Mouse (Mus musculus) cerebellum, postnatal 14 days (tissue): ENCODE data around the gene Zhx3.

Experiments
- DNase-seq, 2 experiments: peaks; one replicate each; pipeline ENCODE4 v3.0.0; 2021; ENCODE audit warnings: mixed read lengths in 2 of 2

The Zhx3 gene

GRCm38 (mm10) chr2:160746637-160747036 is 126.2 kb downstream of the Zhx3 start:
- no peak for DNase-seq

GRCm38 (mm10) chr2:160745497-160745896 is 127.3 kb downstream of the Zhx3 start:
- DNase-seq: no peak

GRCm38 (mm10) chr2:160744823-160745210 is 128.0 kb downstream of the Zhx3 start:
- no peak for DNase-seq

GRCm38 (mm10) chr2:160744040-160744822 is 128.6 kb downstream of the Zhx3 start:
- DNase-seq: peak; percentile 80 to 89

GRCm38 (mm10) chr2:160742161-160742609 is 130.6 kb downstream of the Zhx3 start:
- DNase-seq: no peak

GRCm38 (mm10) chr2:160741580-160741979 is 131.2 kb downstream of the Zhx3 start:
- DNase-seq: no peak

- peak; percentile 34 to 42 for DNase-seq
Observed at GRCm38 (mm10) chr2:160740521-160741156, 132.2 kb downstream of the Zhx3 start.

- DNase-seq: no peak
Observed at GRCm38 (mm10) chr2:160739647-160740356, 133.0 kb downstream of the Zhx3 start.

- DNase-seq: no peak
Observed at GRCm38 (mm10) chr2:160738354-160738753, 134.4 kb downstream of the Zhx3 start.

- no peak for DNase-seq
Observed at GRCm38 (mm10) chr2:160736466-160736865, 136.3 kb downstream of the Zhx3 start.

- DNase-seq: no peak
Observed at GRCm38 (mm10) chr2:160735706-160736310, 137.0 kb downstream of the Zhx3 start.

GRCm38 (mm10) chr2:160734331-160734730 is 138.5 kb downstream of the Zhx3 start:
- no peak for DNase-seq

GRCm38 (mm10) chr2:160733131-160733531 is 139.7 kb downstream of the Zhx3 start:
- no peak for DNase-seq

GRCm38 (mm10) chr2:160732420-160732995 is 140.3 kb downstream of the Zhx3 start:
- DNase-seq: peak in 1 of 2 experiments; percentile 13

- DNase-seq: peak; percentile 74 to 81
Observed at GRCm38 (mm10) chr2:160731839-160732261, 140.9 kb downstream of the Zhx3 start.

- DNase-seq: peak; percentile 96 to 97
Observed at GRCm38 (mm10) chr2:160731117-160731838, 141.5 kb downstream of the Zhx3 start, which contains the start of gene Plcg1. Gene Plcg1, plus strand, starts transcription at chr2:160731300.

GRCm38 (mm10) chr2:160730797-160731116 is 142.0 kb downstream of the Zhx3 start:
- no peak for DNase-seq

GRCm38 (mm10) chr2:160729851-160730796 is 142.7 kb downstream of the Zhx3 start:
- DNase-seq: peak; percentile 33 to 52

- no peak for DNase-seq
Observed at GRCm38 (mm10) chr2:160729436-160729835, 143.4 kb downstream of the Zhx3 start.

- DNase-seq: no peak
Observed at GRCm38 (mm10) chr2:160728972-160729371, 143.8 kb downstream of the Zhx3 start.
